Mouse (Mus musculus) lung, postnatal 36 days (tissue): Measurements from ENCODE around the gene BC035044.
A peak's percentile ranks its signal among the peaks of the same experiment; 100 is the strongest.
"Not testable (repeated sequence)": the region's sequence is repeated elsewhere in the genome, so short reads cannot be mapped to it uniquely, and the experiment has no call there.

ENCODE experiments used
- DNase-seq: peaks from one replicate; pipeline ENCODE4 v3.0.0; 2022; ENCODE audit warnings: mixed read lengths

BC035044 gene

DNA sequence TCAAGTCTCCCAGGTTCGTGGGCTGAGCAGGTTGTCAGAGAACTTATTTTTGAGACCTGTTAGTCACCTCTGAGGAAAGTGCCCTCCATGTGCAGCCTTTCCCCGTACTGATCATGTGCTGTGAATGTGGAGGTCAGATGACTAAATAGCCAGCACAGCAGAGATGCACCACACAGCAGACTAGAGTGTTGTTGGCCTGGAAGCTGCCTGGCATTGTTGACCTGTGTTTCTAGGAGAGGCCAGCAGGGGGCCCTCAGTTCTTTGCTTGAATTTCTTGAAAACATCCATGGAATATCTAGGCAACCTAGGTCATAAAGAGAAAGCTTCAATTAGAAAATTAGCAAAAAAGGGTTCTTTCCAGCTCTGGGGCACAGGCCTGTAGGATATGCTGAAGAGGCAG, 41.0 kb downstream of the BC035044 start:
- DNase-seq, result peak; percentile 77

DNA sequence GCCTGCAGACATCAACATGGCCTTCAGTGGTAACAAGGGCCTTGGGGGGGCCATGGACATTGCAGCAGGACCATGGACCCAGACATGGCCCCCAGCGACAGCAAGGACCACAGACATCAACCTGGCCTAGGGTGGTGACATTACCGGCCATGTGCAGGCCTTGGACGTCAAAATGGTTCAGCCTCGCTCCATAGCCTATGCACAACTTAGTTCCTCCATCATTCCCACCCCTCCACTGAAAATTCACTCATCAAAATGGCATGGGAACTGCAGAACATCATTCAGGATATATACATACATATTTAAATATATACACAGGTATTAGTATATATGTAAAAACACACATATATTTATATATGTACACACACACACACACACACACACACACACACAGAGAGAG, 43.5 kb downstream of the BC035044 start:
- no peak for DNase-seq

- no peak for DNase-seq
Measured at GRCm38 (mm10) chr6:128845998-128846542, 44.9 kb downstream of the BC035044 start.

DNA sequence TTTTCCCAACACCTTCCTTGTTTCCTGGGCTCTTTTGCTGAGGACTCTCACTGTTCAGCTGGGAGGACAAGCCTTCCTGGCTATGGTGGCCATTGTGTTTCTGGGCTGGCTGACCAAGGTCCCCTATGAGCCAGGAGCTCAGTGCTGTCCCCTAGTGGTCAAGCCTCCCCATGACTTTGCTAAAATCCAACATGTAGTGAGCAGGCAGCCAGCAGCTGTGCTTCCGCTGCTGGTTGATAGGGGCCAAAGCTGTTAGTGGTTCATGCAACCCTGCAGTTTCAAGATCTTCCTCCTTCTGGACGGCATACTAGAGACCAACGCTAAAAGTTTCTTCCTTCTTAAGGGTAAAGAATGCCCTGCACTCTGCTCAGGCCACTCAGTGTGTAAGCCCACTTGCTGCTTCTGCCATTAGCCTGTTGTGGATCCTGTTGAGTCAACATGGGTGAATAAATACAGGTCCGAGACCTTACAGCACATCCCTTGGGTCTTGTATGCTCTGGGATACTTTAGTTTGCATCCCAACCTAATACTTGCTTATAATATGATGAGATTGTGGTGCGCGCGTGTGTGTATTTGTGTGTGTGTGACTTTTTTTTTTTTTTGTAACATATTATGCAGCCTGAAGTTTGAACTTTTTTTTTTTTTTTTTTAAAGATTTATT, 45.5 kb downstream of the BC035044 start:
- peak; percentile 96 for DNase-seq

- no peak for DNase-seq
Measured at GRCm38 (mm10) chr6:128844586-128845080, 46.3 kb downstream of the BC035044 start.

DNA sequence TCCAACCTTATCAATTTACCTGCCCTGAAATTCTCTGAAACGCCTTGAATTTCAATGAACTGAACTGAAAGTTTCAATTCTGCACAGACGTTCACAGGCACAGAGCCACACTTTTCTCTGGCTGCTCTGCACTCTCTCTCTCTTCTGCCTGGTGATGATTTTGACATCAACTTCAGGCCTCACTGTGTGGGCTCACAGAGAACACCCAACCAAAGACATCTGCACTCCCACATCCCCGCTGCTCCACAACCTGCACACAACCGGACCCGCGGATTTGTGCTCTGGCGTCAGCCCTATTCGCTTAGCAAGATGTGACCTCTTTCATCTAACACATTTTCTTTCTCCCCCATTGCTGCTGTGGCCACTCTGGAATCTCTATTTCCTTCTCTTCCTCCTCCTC, 46.8 kb downstream of the BC035044 start:
- no peak for DNase-seq

DNA sequence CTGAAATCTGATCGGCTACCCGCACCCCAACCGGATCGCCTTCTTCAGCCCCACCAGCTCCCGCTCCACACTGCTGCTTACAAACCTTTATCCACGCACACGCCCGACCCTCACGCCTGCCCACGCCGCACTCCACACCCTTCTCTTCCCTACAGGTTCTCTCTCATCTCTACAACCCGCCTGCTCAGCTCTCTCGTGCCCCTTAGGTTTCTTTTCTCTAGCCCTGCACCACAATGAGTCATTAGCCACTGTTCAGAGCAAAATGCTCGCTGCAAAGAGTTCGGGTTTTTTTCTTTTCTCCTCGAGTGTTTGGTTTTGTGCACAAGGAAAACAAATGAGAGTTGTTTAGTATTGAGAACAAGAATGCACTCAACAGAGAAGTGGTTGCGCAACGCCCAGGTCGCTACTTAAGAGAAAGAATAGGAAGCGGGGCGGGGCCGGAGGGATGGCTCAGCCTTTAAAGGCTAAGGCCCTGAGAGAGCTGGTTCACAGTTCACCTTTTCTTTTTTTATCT, 47.4 kb downstream of the BC035044 start:
- peak; percentile 98 for DNase-seq

DNA sequence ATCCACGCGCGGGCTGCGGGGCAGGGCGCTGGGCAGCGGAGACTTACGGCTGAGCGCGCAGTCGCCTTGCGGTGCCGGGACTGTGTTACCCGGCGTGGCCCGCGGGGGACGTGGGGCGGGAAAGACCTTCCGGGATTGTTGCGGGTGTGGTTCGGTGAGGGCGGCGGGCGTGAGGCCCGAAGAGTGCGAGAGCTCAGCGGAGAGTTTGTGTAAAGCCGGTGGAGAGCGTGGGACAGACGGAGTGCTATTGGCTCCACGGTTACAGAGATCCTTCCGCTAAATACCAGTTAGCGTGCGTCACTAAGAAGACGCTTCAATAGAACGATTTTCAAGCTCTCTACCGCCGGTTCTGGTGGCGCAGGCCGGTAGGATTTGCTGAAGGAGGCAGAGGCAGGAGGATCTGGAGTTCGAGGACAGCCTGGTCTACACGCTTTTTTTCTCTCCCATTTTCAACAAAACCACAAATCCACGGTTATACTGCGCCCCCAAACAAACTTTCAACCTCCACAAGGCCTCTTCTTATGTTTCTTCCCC, 47.9 kb downstream of the BC035044 start:
- DNase-seq, result peak; percentile 95

- no peak for DNase-seq
Measured at GRCm38 (mm10) chr6:128842356-128842944, 48.5 kb downstream of the BC035044 start.

DNA sequence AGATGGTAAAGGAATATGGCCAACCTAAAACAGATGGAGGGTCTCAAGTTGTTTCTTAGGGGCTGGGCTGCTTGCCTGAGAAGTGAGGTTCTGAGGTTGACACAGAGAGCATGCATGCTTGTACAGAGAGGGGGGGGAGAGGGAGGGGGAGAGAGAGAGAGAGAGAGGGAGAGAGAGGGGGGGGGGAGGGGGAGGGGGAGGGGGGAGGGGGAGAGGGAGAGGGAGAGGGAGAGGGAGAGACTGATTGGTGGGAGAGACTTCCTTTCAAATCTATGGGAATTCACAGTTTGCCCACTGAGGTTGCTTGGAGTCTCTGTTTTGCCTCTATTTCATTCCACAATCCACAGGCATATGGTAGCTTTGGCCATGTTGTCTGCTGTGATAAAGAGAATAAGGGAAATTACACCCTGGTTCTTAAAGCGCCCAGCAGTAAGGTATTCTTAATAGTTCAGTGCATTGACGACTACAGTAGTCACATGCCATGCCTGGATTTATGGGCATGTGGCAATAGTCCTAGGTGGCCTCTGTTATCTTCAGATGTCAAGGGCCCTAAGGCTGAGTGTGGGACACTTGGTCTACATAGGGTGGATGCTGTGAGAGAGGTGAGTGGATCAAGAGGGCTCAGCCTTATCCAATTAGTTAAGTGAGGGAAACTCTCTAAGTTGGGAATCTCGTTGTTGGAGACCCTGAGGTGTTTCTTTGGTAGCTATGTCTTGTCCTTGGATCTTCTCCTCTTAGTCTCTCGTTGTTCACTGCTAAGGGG, 49.4 kb downstream of the BC035044 start:
- peak; percentile 60 for DNase-seq

DNA sequence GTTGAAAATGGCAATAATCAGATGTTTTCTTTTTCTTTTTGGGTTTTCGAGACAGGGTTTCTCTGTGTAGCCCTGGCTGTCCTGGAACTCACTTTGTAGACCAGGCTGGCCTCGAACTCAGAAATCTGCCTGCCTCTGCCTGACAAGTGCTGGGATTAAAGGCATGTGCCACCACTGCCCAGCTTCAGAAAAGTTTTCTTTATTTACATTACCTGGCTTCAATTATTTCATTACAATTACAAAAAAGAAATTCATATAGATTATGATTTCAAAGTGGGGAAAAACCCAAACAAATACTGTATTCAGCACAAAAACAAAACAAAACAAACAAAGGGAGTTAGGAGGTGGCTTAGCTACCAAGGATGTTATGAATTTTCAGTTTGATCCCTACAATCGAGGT, 50.3 kb downstream of the BC035044 start:
- not testable (repeated sequence) for DNase-seq

DNA sequence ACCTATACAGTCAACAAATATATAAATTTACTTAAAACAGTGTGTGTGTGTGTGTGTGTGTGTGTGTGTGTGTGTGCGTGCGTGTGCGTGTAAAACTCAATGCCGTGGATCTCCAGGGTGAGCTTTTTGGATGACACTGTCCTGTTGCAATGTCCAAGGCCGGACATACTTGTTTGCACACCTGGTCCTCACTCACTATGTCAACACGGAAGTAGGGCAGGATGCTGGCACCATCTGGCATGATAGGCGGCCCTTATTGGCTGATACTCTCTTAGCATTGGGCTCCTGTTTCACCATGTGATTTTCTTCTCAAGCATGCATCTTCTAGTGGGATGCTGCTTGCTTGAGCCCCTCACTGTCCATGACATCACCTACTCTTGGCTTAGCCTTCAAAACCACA, 51.0 kb downstream of the BC035044 start:
- peak; percentile 50 for DNase-seq

DNA sequence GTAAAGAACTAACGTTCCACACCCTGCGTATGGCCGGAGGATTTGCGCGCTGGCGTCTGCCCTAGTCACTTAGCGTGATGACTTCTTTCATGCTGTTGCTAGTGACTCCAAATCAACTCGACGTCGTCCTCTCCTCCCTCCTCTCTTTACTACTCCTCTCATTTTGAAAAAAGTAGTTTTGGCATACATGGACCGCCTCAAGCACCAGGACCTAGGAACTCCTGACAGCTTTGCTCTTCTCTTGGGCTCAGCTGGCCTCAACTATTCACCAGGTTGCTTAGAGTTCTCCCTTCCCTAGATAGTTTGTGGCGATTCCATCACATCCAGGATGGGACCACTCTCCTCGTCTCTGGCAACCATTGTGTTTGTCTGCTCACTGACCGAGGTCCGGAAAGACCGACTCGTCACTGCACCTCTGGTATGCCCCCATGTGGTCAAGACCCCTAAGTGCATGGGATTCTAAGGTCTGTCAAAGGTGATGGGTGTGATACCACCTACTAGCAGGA, 51.6 kb downstream of the BC035044 start:
- peak; percentile 97 for DNase-seq

- peak; percentile 95 for DNase-seq
Measured at GRCm38 (mm10) chr6:128838342-128839265, 52.3 kb downstream of the BC035044 start.

- no peak for DNase-seq
Measured at GRCm38 (mm10) chr6:128837454-128838341, 53.2 kb downstream of the BC035044 start.

DNA sequence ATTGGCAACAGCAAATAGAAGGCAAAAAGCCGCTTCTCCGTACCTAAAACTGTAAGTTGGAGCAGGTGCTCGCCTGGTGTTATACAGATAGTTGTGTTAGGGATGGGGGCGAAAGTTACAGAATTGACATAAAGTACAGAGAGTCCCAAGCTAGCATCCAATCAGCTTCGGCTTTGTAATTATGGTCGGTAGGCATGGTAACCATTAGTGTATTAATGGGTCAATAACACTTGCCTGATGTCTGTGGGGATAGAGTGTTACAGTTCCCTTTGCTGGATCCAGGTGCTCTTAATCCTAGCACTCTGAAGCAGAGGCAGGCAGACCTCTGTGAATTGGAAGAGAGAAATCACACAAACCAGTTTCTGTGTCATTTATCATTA, 54.0 kb downstream of the BC035044 start:
- no peak for DNase-seq

DNA sequence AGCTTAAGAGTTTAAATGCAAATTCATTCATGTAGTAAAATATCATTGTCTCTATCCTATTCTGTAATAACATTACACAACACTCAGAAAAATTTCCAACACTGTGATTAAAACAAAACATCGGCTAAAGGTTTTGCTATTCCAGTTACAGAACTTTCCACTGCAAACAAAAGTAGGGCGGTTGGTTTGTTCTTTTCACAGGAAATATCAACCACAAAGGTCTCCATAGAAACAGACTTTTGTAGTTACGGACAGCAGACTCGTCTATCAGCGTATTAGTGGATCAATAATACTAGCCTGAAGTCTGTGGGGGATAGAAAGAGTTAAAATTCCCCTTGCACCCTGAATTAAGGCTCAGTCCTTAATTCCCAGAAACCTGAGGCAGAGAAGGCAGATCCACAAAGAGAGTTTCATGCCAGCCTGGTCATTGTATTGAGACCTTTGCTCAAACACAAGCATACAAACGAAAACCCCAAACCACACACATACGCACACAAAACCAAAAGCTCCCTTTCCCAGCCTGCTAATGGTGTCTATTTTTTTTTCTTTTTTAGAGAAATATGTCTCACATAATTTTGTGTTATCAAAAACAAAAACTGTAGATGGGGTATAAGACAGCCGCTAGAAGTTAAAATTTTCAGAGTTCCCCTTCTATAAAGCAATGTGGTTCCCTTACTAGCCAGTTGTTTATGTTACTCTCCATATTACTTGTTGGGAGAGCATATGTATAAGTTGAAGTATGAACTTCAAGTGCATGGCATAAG, 54.6 kb downstream of the BC035044 start:
- DNase-seq, result no peak

DNA sequence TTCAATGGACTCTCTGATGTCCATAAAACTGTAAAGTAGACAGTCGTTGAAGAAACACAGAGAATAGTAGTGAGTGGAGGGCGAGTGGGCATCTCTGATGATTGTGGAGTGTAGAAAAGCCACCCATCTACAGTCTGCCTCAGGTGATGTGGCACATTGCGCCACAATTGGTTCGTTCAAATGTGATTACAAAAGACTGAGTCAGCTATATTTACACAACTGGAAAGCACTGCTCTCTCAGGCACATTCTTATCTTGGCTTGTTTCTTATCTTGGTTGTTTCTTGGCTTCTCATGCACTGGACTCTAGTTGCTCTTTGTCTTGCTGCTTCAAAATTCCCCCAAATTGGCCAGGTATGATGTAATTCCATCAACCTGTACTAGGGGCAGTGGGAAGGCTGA, 55.4 kb downstream of the BC035044 start:
- DNase-seq, result peak; percentile 71

- DNase-seq, result no peak
Measured at GRCm38 (mm10) chr6:128833046-128833445, 57.9 kb downstream of the BC035044 start.

- no peak for DNase-seq
Measured at GRCm38 (mm10) chr6:128829837-128830236, 61.1 kb downstream of the BC035044 start.
